Mouse (Mus musculus) neural tube, embryonic 13.5 days (tissue): ENCODE measurements around the gene Dnaja2. TPM values are rescaled to one million over a fixed set of nuclear protein-coding genes. Genes with fewer than 3 reads are reported as not detected.

Experiments used
- ATAC-seq: fragments of 200-750 bp; cut with Nextera tagmentation; 2 replicates; pipeline ENCODE4 v1.8.0; 2017; ENCODE audit warnings: low read depth, mild to moderate bottlenecking, moderate TSS enrichment, moderate library complexity
- H3K27ac ChIP-seq: fragments of 300-500 bp; sonication (generic); replicated peaks from 2 replicates; pipeline ENCODE4 v1.5.1; 2015; ENCODE audit warnings: moderate library complexity, mild to moderate bottlenecking, inconsistent platforms
- H3K27me3 ChIP-seq: fragments of 300-500 bp; sonication (generic); 2 replicates; pipeline ENCODE4 v1.6.1; 2015; ENCODE audit warnings: mild to moderate bottlenecking, inconsistent platforms
- H3K36me3 ChIP-seq: fragments of 300-500 bp; sonication (generic); 2 replicates; pipeline ENCODE4 v1.6.1; 2015; ENCODE audit warnings: mild to moderate bottlenecking, inconsistent platforms
- H3K4me1 ChIP-seq: fragments of 300-500 bp; sonication (generic); replicated peaks from 2 replicates; pipeline ENCODE4 v1.6.1; 2015; ENCODE audit warnings: inconsistent platforms
- H3K4me2 ChIP-seq: fragments of 300-500 bp; sonication (generic); 2 replicates; pipeline ENCODE4 v1.6.1; 2015; ENCODE audit warnings: inconsistent platforms, mild to moderate bottlenecking, moderate library complexity
- H3K4me3 ChIP-seq: fragments of 300-500 bp; sonication (generic); 2 replicates; pipeline ENCODE4 v1.5.1; 2015; ENCODE audit warnings: mild to moderate bottlenecking, inconsistent platforms
- H3K9ac ChIP-seq: fragments of 300-500 bp; sonication (generic); 2 replicates; pipeline ENCODE4 v1.6.1; 2015; ENCODE audit warnings: moderate library complexity, mild to moderate bottlenecking, inconsistent platforms
- H3K9me3 ChIP-seq: fragments of 300-500 bp; sonication (generic); 2 replicates; pipeline ENCODE4 v1.6.1; 2016; ENCODE audit warnings: inconsistent platforms
- WGBS: fragments of 180-500 bp; shearing (Covaris S2); methylation state at CpG from one replicate; pipeline ENCODE4 v1.1.7; 2015; 5-methylcytosine and 5-hydroxymethylcytosine counted together
- polyA plus RNA-seq: library from polyadenylated mRNA; unstranded; fragments of >200 nt; fragmentation: Nextera tagmentation; extraction: Ambion mirVana; gene quantifications from 2 replicates; pipeline ENCODE4 v1.2.1, GENCODE M21; 2015

Gene Dnaja2
- 190 and 225 TPM in 2 replicates for polyA plus RNA-seq

- 1% methylated on average over 74 of the region's 77 CpGs for WGBS
- no peaks in the 10 kb centered on the region for H3K9me3 ChIP-seq
- peak; percentile 95 for ATAC-seq
Measured at GRCm38 (mm10) chr8:85555181-85556145, at the start of gene Dnaja2. TSS of gene Dnaja2 (minus strand) at chr8:85555344.

GRCm38 (mm10) chr8:85604201-85604600 lies 49.1 kb upstream of the Dnaja2 start:
- Histone ChIP-seq H3K4me2 (no peak overlapping the region), H3K4me3 (no peak overlapping the region), H3K27ac (no peak overlapping the region), H3K27me3 (no peaks in the 10 kb centered on the region), H3K9ac (no peak overlapping the region), H3K9me3 (no peaks in the 10 kb centered on the region), H3K4me1 (no peaks in the 10 kb centered on the region), H3K36me3 (no peaks in the 10 kb centered on the region)
- WGBS = 77% methylated on average over 4 of the region's 4 CpGs
- ATAC-seq = no peak

More at GRCm38 (mm10) chr8:85555181-85556145, at the start of gene Dnaja2:
- H3K9ac ChIP-seq = peak within 1 kb of the TSS; percentile 91
- H3K36me3 ChIP-seq = peaks cover 26% of the 10 kb centered on the region
- H3K4me2 ChIP-seq = peak within 1 kb of the TSS; percentile 94
- H3K4me3 ChIP-seq = peak within 1 kb of the TSS; percentile 92
- H3K27ac ChIP-seq = peak within 1 kb of the TSS; percentile 91
- no peaks in the 10 kb centered on the region for H3K27me3 ChIP-seq
- H3K4me1 ChIP-seq = peaks cover 38% of the 10 kb centered on the region

- no peaks in the 10 kb centered on the region for H3K9me3 ChIP-seq
- 39% methylated on average over 8 of the region's 8 CpGs for WGBS
- ATAC-seq = no peak
- no peak overlapping the region for H3K27ac ChIP-seq
- H3K4me1 ChIP-seq = no peaks in the 10 kb centered on the region
- H3K4me3 ChIP-seq = no peak overlapping the region
- H3K4me2 ChIP-seq = no peak overlapping the region
- no peaks in the 10 kb centered on the region for H3K27me3 ChIP-seq
- H3K9ac ChIP-seq = no peak overlapping the region
- H3K36me3 ChIP-seq = no peaks in the 10 kb centered on the region
Measured at GRCm38 (mm10) chr8:85603203-85603895, 48.2 kb upstream of the Dnaja2 start.

GRCm38 (mm10) chr8:85602737-85603136 lies 47.6 kb upstream of the Dnaja2 start:
- Histone ChIP-seq H3K4me1 (no peaks in the 10 kb centered on the region), H3K4me2 (no peak overlapping the region), H3K9ac (no peak overlapping the region), H3K4me3 (no peak overlapping the region), H3K9me3 (no peaks in the 10 kb centered on the region), H3K27me3 (no peaks in the 10 kb centered on the region), H3K36me3 (no peaks in the 10 kb centered on the region), H3K27ac (no peak overlapping the region)
- no peak for ATAC-seq
- WGBS = 84% methylated on average over 4 of the region's 4 CpGs

- WGBS = 86% methylated on average over 8 of the region's 8 CpGs
- Histone ChIP-seq H3K9me3 (no peaks in the 10 kb centered on the region), H3K4me1 (no peaks in the 10 kb centered on the region), H3K9ac (no peak overlapping the region), H3K27me3 (no peaks in the 10 kb centered on the region), H3K4me3 (no peak overlapping the region), H3K36me3 (no peaks in the 10 kb centered on the region), H3K27ac (no peak overlapping the region), H3K4me2 (no peak overlapping the region)
- ATAC-seq = no peak
Measured at GRCm38 (mm10) chr8:85601741-85602140, 46.6 kb upstream of the Dnaja2 start.

- Histone ChIP-seq H3K36me3 (no peaks in the 10 kb centered on the region), H3K27me3 (no peaks in the 10 kb centered on the region), H3K4me3 (no peak overlapping the region), H3K9ac (no peak overlapping the region), H3K4me1 (no peaks in the 10 kb centered on the region), H3K9me3 (no peaks in the 10 kb centered on the region), H3K4me2 (no peak overlapping the region), H3K27ac (no peak overlapping the region)
- WGBS = 73% methylated on average over 8 of the region's 8 CpGs
- ATAC-seq = no peak
Measured at GRCm38 (mm10) chr8:85597413-85598191, 42.5 kb upstream of the Dnaja2 start.

- ATAC-seq = no peak
- no peaks in the 10 kb centered on the region for H3K4me1 ChIP-seq
- H3K4me3 ChIP-seq = no peak overlapping the region
- no peak overlapping the region for H3K9ac ChIP-seq
- no peaks in the 10 kb centered on the region for H3K9me3 ChIP-seq
- H3K4me2 ChIP-seq = no peak overlapping the region
- 42% methylated on average over 6 of the region's 6 CpGs for whole genome bisulfite sequencing
- no peaks in the 10 kb centered on the region for H3K27me3 ChIP-seq
- H3K27ac ChIP-seq = no peak overlapping the region
- H3K36me3 ChIP-seq = no peaks in the 10 kb centered on the region
Measured at GRCm38 (mm10) chr8:85595391-85595790, 40.2 kb upstream of the Dnaja2 start.

GRCm38 (mm10) chr8:85594983-85595382 lies 39.8 kb upstream of the Dnaja2 start:
- WGBS = 73% methylated on average over 3 of the region's 3 CpGs
- Histone ChIP-seq H3K4me2 (no peak overlapping the region), H3K36me3 (no peaks in the 10 kb centered on the region), H3K4me3 (no peak overlapping the region), H3K27ac (no peak overlapping the region), H3K27me3 (no peaks in the 10 kb centered on the region), H3K9me3 (no peaks in the 10 kb centered on the region), H3K9ac (no peak overlapping the region), H3K4me1 (no peaks in the 10 kb centered on the region)
- ATAC-seq = no peak

GRCm38 (mm10) chr8:85593324-85593723 lies 38.2 kb upstream of the Dnaja2 start:
- H3K4me2 ChIP-seq = no peak overlapping the region

GRCm38 (mm10) chr8:85591532-85591931 lies 36.4 kb upstream of the Dnaja2 start:
- no peak overlapping the region for H3K27ac ChIP-seq
- WGBS = 84% methylated on average over 1 of the region's 1 CpGs
- ATAC-seq = no peak
- no peaks in the 10 kb centered on the region for H3K4me1 ChIP-seq
- H3K4me3 ChIP-seq = no peak overlapping the region
- no peaks in the 10 kb centered on the region for H3K9me3 ChIP-seq
- H3K9ac ChIP-seq = no peak overlapping the region
- H3K4me2 ChIP-seq = no peak overlapping the region
- no peaks in the 10 kb centered on the region for H3K36me3 ChIP-seq
- H3K27me3 ChIP-seq = no peaks in the 10 kb centered on the region

More at GRCm38 (mm10) chr8:85593324-85593723, 38.2 kb upstream of the Dnaja2 start:
- 92% methylated on average over 3 of the region's 3 CpGs for WGBS
- no peaks in the 10 kb centered on the region for H3K4me1 ChIP-seq
- no peaks in the 10 kb centered on the region for H3K36me3 ChIP-seq
- H3K27ac ChIP-seq = no peak overlapping the region
- ATAC-seq = no peak
- no peaks in the 10 kb centered on the region for H3K27me3 ChIP-seq
- H3K9me3 ChIP-seq = no peaks in the 10 kb centered on the region
- H3K4me3 ChIP-seq = no peak overlapping the region
- no peak overlapping the region for H3K9ac ChIP-seq

- Histone ChIP-seq H3K4me1 (no peaks in the 10 kb centered on the region), H3K4me3 (no peak overlapping the region), H3K27ac (no peak overlapping the region), H3K36me3 (no peaks in the 10 kb centered on the region), H3K9ac (no peak overlapping the region), H3K27me3 (no peaks in the 10 kb centered on the region), H3K9me3 (no peaks in the 10 kb centered on the region), H3K4me2 (no peak overlapping the region)
- 71% methylated on average over 1 of the region's 1 CpGs for WGBS
- no peak for ATAC-seq
Measured at GRCm38 (mm10) chr8:85590258-85590657, 35.1 kb upstream of the Dnaja2 start.

GRCm38 (mm10) chr8:85588596-85588995 lies 33.5 kb upstream of the Dnaja2 start:
- H3K36me3 ChIP-seq = no peaks in the 10 kb centered on the region
- no peaks in the 10 kb centered on the region for H3K4me1 ChIP-seq
- 74% methylated on average over 2 of the region's 2 CpGs for WGBS

More at GRCm38 (mm10) chr8:85588596-85588995, 33.5 kb upstream of the Dnaja2 start:
- Histone ChIP-seq H3K27me3 (no peaks in the 10 kb centered on the region), H3K4me3 (no peak overlapping the region), H3K4me2 (no peak overlapping the region), H3K9ac (no peak overlapping the region), H3K27ac (no peak overlapping the region), H3K9me3 (no peaks in the 10 kb centered on the region)
- ATAC-seq = no peak
